Mouse (Mus musculus): ENCODE measurements around the gene Lrrc56.

DNA sequence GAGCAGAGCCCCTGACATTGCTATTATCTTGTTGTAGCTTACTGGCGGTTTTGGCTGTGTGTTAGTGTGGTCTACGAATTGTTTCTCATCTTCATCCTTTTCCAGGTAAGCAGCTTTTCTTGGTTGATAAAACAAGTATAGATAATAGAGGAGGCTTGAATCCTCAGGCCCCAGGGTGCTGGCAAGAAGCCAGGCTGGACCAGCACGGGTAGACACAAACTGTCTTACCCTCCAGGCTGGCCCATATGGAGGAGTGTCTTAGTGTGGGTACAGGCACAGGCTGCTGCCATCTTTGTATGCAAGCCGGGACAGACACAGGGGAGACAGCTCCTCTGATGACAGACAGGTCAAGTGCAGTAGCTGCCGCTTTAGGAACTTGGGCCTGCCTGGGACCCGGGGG lies 46.9 kb upstream of the Lrrc56 start:
- TF ChIP-seq CTCF (conservative IDR thresholded peaks at IDR 0.05; ENCODE audit: low read length) (no peak), NANOG (IDR thresholded peaks at IDR 0.05; ENCODE audit: borderline replicate concordance, low read length) (no peak)
